Comparison of ENCODE assay signal across 20 mouse cellular contexts in the genomic region with DNA sequence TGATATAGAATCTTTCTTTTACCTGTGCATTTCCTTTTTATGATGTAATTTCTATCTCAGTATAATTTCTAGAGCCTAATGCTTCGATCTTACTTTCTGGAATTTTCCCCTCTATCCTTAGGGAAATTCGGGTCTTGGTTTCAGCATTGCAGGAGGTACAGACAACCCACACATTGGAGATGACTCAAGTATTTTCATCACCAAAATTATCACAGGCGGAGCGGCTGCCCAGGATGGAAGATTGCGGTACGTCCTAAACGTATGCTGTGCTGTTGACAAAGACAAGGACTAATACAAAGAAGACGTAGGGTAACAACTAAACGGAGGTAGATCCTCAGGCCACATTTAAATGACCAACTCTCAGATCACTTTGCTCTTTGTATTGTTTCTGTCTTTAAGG.
A peak's percentile ranks its signal among the peaks of the same experiment; 100 is the strongest.
DNase-seq lines count a peak whose midpoint lies in the region; TF ChIP-seq lines count a peak whose summit lies in the region.
"Had no signal": no experiment of that assay in that cellular context is flagged by ENCODE, and none has a peak within 500 bp of the region (broad histone marks: within the 10 kb centered on the region; RNA-seq: fewer than 3 reads in every experiment).

No protein-coding gene starts in this region.

- no peak for TF ChIP-seq CTCF in left cerebral cortex, adult 2 months (IDR thresholded peaks at IDR 0.05)

- H3K27ac ChIP-seq in left cerebral cortex, adult 2 months = peak overlapping the region; percentile 25; the same call in 1 of the 2 replicates
- H3K27ac ChIP-seq: embryonic facial prominence, embryonic 10.5 days; embryonic facial prominence, embryonic 12.5 days; forebrain, embryonic 13.5 days; forebrain, embryonic 15.5 days had no signal

- peak; percentile 30 to 43 for DNase-seq in frontal cortex, postnatal 36 days (ENCODE audit: low spot score in 2 of 2)
- no peak for DNase-seq in frontal cortex, postnatal 25 days (ENCODE audit: low spot score in 2 of 2)
- no peak for DNase-seq in left cerebral cortex, adult 2 months (ENCODE audit: extremely low spot score in 1 of 2, low spot score in 2 of 2)
- no peak for DNase-seq in left cerebral cortex, adult 8-10 months (ENCODE audit: low spot score in 2 of 2)
- DNase-seq in brain, adult 2 months (ENCODE audit: low read depth, low spot score) = peak; percentile 70
- DNase-seq in telencephalon, adult 2 months (ENCODE audit: low read depth, low spot score) = peak; percentile 54
- DNase-seq in T-cell, adult 2 months (ENCODE audit: low spot score) = no peak
- DNase-seq: adrenal gland, adult 2 months; adrenal gland, postnatal 10 days; adrenal gland, postnatal 25 days; cerebellum, adult 11-12 months; cerebellum, adult 2 months; cerebellum, adult 9-10 months; cerebellum, postnatal 10 days; cerebellum, postnatal 25 days; forebrain, postnatal 0 days had no signal

- intact Hi-C loops in left cerebral cortex, adult 2 months (cut with DNase I) = no loop called here

- no peak overlapping the region for H3K4me3 ChIP-seq in left cerebral cortex, adult 2 months
- H3K4me3 ChIP-seq: embryonic facial prominence, embryonic 10.5 days; embryonic facial prominence, embryonic 12.5 days; forebrain, embryonic 13.5 days; forebrain, embryonic 15.5 days had no signal

Comparison
In these comparisons a context has a peak if more than half of its experiments do, and no peak if none do; other contexts are left out.
1. DNase-seq: peak in frontal cortex, postnatal 36 days (2 of 2), brain, adult 2 months (single experiment) and telencephalon, adult 2 months (single experiment); none in frontal cortex, postnatal 25 days (0 of 2), left cerebral cortex, adult 2 months (0 of 2), left cerebral cortex, adult 8-10 months (0 of 2) and T-cell, adult 2 months (single experiment).